Mouse (Mus musculus) adrenal gland, postnatal 14 days (tissue): ENCODE data around the gene Cbln4. TPM values are rescaled to one million over a fixed set of nuclear protein-coding genes. Genes with fewer than 3 reads are reported as not detected.

Experiments used
- DNase-seq: peaks from one replicate; pipeline ENCODE4 v3.0.0; 2021; ENCODE audit warnings: mixed read lengths
- long read RNA-seq, 2 experiments: library from polyadenylated mRNA; stranded (forward); transcript quantifications; one replicate each; pipeline ENCODE4 v2.0.0; 2021
- total RNA-seq: library from RNA; stranded (reverse); gene quantifications from 2 replicates; pipeline ENCODE4 v1.2.3, GENCODE M21; 2021

Cbln4 gene
- total RNA-seq = not detected in 2 replicates
- long read RNA-seq, experiment 1 = 0 reads
- long read RNA-seq, experiment 2 = 0 reads

DNA sequence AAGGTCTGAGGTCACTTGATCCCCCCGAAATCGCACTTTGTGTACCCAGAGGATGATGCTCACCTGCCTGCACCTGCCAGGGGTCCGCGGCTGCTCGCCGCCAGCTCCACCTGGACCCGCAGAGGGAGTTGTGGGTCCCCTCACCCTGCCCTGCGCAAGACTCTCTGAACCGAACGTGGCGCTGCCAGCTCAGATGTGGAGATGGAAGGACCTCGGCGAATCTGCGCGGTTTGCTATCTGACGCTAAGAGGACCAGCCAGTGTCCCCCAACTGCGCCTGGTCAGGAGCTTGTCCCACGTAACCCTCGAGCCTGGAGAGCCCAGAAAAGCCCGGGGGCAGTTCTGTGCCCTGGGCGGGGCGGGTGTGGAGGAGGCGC lies at the start of gene Cbln4:
Gene Cbln4, minus strand, starts transcription at position 232 of the 376 bp plus-strand sequence.
- DNase-seq = no peak

DNA sequence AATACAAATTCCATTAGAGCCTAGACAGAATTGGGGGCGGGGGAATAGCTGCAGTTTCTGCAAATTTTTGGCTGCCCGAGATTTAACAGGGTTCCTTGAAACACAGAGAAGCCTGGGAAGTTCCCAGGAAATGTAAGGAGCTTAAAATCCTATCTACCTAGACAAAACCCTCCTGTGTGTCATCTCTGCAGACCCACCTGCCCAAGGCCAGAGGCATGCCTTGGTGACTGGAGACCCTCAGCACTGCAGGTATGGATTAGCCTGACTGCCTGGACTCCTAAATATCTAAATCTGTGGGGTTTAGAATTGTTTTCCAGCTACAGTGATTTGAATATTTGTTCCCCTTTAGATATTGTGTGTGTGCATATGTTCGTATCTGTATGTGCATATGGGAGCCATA lies 35.3 kb upstream of the Cbln4 start:
- DNase-seq = no peak

DNA sequence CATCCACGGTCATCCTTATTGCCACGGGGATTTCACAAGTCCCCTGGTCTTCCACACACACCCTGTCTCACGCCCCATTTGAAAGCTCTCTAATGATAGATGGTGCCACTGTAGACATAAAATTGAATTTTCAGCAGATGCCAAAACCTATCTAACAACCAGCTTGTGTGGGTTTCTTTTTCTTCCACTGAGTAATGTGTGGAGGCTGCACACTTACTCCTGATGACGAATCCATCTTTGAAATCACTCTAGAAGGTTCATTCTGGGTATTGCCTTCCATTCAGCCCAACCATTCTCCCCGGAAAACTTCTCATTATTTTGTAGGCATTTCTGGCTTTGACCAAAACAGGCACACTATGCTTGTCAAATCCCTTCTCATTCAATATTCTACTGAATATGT lies 33.0 kb upstream of the Cbln4 start:
- no peak for DNase-seq

DNA sequence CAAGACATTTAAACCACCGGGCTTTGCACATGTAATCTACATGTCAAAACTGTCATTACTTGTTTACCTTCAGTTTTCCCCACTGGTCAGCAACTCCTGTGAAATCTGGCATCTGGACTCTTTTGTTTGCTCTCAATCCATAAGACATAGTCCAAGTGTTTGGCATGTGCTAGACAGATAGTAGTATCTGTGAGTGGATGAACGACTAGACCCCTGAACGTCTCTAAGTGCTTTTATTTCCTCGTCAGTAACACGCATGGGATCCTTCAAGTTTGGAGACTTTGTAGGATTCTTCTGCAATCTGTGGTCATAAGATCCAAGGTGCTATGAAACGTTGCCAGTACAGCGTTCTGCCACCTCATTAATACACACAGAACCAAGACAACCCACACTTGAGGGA lies 19.6 kb upstream of the Cbln4 start:
- no peak for DNase-seq

GRCm38 (mm10) chr2:172059747-172060146 lies 16.5 kb upstream of the Cbln4 start:
- DNase-seq = no peak

GRCm38 (mm10) chr2:172058936-172059665 lies 15.8 kb upstream of the Cbln4 start:
- no peak for DNase-seq

GRCm38 (mm10) chr2:172046002-172046401 lies 2.7 kb upstream of the Cbln4 start:
- DNase-seq = peak; percentile 12

GRCm38 (mm10) chr2:172042607-172043234 lies 545 bp downstream of the Cbln4 start:
- no peak for DNase-seq

- DNase-seq = peak; percentile 94
Measured at GRCm38 (mm10) chr2:172042125-172042524, 1.1 kb downstream of the Cbln4 start.

DNA sequence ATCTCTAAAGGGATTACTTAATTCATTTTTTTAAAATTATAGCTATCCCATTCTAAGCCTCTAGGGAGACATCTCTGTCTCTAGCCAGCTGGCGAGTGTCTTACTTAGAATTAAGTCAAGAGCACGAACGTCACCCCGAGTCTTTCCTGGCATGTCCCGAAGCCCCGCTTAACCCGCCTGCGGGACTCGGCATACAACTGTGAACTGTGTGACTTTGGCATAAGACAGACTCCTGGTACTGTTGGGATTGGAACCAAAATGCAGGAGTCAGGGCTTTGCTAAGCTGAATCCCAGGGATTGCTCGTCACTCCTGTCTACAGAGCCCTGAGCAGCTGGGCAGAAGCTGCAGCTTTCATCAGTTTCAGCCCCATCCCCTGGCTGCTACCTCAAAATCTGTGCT lies 2.4 kb downstream of the Cbln4 start:
- no peak for DNase-seq

DNA sequence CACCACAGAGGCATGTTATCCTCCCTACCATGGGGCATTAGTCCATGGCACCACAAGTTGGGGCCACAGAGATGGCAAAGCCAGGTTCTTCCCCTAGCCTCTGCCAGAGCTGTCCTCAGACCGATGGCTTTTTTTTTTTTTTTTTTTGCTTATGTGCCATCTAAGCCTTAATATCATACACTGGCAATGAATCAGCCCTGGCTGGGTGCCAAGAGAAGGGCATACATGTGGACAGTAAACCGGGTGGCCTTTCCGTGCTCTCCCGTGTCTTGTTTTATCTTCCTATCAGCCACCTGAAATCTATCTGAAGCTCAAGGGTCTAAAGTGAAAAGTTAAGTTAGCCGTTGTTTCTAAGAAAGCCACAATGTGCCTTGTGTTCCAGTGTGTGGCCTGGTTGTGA lies 3.7 kb downstream of the Cbln4 start:
- no peak for DNase-seq

GRCm38 (mm10) chr2:172034281-172034680 lies 9.0 kb downstream of the Cbln4 start:
- DNase-seq = no peak

DNA sequence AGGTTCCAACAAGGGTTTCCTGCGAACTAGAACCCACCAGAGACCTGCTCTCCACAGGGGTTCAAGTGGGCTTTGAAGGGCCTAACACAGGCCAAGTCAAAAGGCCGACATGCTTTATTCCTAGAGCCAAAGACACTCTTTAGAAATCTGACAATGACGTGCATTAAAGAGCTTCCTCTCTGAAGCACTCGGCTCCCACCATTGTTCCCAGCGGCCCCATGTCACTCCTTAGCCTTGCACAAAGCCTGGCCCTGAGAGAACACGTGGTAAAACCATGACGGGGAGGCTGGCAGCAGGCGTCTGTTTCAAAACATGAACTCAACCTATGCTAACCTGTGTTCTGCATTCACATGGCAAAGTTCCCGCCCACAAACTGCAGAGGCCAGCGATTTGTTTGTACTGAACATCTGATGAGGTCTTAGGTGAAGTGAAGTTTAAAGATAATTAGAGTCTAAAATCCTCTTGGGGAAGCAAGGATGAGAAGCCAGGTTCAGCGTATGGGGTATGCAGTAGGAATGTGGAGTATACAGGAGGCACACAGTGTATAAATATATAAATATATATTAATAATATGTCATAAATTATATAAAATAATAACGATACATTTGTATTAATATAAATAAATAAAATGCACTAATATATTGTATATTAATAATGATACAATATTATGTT lies 17.7 kb downstream of the Cbln4 start:
- no peak for DNase-seq

DNA sequence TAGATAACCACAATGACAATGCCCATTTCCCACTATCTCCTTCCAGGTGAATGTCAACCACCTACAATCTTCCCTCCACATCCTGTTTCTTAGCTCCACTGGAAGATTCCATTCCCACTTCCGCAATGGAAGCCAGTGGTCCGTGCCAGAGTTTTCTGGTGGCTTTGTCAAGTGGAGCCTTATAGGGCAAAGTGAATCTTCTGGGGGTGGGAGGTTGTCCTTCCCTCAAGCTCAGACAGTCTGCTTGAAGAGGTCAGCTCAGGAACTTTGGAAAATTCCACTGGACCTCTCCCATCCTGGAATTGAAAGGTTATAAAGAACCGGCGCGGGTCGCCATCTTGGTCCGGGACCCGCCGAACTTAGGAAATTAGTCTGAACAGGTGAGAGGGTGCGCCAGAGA lies 36.5 kb downstream of the Cbln4 start:
- no peak for DNase-seq

DNA sequence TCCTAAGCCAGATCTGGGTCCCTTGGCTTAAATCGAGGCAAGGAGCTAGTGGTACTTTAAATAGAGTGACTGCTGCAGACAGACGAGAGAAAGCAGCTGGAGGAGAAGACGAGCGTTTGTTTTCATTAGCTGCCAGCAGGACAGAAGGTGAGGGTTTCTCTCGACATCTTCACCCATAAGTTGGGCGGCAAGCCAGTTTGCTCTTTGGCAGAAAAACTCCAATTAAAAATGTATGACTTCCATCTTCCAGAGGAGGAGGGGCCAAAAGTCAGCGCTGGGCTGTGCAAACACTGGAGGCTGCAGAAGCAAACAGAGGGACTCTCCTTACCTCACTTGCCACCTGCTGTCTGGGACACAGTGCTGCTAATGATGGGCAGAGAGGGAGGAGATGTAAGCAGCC lies 37.3 kb downstream of the Cbln4 start:
- DNase-seq = no peak

DNA sequence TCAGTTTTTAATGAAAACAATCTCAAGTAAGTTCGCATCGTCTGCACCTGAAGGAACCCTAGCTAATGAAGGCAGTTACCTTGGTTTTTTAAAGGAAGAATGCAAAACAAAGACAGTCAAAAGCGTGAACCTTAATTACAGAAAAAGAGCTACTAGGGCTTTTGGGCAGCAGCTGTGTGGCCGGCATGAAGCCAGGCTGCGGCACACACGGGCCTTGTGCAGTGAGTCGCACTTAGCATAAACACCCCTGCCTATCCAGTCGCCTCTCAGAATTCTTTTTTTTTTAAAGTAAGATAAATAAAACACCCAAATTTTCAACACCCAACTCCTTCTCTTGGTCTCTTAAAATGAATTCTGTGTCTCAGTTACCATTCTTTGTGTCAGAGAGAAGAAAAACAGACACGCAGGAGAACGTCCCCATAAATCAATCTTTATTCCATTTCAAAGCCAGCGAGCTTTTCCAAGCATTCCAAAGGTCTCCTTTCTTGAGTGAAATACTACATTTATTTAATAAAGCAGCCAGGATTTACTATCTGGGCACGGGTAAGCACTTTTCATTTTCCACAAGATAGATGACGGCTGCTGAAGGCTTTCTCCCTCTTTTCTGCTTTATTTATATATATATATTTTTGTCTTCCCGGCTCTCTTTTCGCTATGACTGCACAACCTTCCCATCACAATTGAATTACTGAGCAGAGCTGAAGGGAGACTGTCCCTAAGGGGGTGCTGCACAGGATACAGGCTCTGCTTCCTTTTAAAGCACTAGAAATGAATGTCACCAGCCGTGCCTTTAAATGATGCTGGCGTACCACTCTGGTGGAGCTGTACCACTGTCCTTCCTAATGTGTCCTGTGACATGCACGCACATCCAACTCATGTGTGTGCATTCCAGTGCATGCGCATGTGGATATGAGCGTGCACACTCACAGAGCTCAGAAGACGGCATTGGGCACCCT lies 39.0 kb downstream of the Cbln4 start:
- DNase-seq = no peak

DNA sequence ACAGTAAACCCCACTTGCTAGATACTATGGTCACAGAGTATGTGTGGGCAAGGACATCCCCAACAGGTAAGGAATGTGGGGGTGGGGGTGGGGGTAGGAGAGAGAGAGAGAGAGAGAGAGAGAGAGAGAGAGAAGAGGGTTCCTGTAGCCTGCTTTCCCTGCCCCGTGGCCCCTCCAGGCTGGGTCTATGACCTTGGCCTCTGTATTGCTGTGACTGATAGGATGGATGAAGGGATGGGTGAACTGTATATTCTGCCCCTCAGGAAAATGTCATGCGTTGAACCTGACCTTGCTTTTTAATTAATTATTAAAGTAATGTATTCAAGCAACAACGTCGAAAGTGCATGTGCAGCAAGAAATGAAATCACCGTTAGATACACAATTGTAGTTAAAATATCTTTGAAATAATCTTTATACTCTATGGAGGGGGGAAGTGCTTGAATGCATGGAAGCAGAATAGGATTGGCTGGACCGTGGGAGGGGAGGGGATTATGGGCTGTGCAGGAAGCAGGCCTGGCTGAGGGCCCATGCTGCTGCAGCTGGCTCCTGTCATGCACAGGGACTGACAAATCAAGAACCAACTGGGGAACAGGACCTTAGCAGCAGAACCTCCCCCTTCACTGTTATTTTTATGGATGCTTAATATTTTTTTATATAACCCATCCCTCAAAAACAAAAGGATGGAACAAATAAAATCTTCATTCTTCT lies 46.1 kb downstream of the Cbln4 start:
- DNase-seq = peak; percentile 18

GRCm38 (mm10) chr2:171994861-171995260 lies 48.4 kb downstream of the Cbln4 start:
- DNase-seq = no peak

DNA sequence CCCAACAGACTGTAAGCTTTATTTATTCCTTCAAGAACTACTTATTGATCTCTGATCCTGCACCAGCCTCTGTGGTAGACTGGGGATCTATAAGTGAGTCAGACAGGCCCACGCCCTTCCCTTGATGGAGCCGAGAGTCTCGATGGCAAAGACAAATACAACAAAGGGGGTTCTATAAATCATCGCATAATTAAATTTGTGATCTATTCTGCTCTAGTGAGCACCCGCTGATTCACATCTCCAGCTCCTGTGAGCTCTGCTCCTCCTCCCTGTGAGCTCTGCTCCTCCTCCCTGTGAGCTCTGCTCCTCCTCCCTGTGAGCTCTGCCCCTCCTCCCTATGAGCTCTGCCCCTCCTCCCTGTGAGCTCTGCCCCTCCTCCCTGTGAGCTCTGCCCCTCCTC lies 49.0 kb downstream of the Cbln4 start:
- no peak for DNase-seq

DNA sequence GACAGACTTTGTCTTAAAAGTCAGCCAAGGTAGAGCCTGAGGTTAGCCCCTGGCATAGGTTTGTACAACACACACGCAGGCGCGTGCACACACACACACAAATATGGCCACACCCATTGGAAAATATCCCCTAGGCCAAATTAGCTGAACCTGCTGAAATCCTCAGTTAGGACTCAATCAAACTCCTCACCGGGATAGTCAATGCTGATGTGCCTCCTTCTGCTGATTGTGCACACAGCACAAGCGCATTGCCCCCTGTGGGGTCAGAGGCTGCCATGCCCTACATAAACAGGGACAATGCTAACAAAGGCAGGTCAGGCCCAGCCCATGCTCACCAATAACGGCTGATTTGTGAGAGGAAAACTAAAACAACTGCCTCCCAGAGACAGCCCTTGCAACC lies 56.6 kb downstream of the Cbln4 start:
- DNase-seq = no peak
